Mouse (Mus musculus) heart, adult 2 months (tissue): ENCODE measurements at regions not wholly inside any gene's neighbourhood (a gene's known extent, or its start where the extent isn't known, plus 50 kb on each side); places are given as distances from the start of the nearest gene placed in this dataset.
"Not testable (repeated sequence)": the region's sequence is repeated elsewhere in the genome, so short reads cannot be mapped to it uniquely, and the experiment has no call there.

Source experiments
- DNase-seq, 2 experiments: peaks; one replicate each; pipeline ENCODE4 v3.0.0; 2021
- H3K27ac ChIP-seq: fragments of 200-600 bp; 2 replicates; pipeline ENCODE4 v1.8.1; 2022
- H3K27me3 ChIP-seq: fragments of 200-500 bp; 2 replicates; pipeline ENCODE4 v1.6.1; 2012; ENCODE audit warnings: mild to moderate bottlenecking, low read length, inconsistent platforms, mixed read lengths; ENCODE audit not compliant: control insufficient read depth, insufficient read depth
- H3K36me3 ChIP-seq: fragments of 200-500 bp; 2 replicates; pipeline ENCODE4 v1.6.1; 2012; ENCODE audit warnings: low read length, inconsistent platforms; ENCODE audit not compliant: control insufficient read depth, insufficient read depth
- H3K4me1 ChIP-seq: fragments of 200-500 bp; 2 replicates; pipeline ENCODE4 v1.6.1; 2011; ENCODE audit warnings: low read length; ENCODE audit not compliant: control insufficient read depth, insufficient read depth
- H3K4me3 ChIP-seq: fragments of 200-600 bp; 2 replicates; pipeline ENCODE4 v1.8.1; 2022
- H3K79me2 ChIP-seq: fragments of 200-500 bp; replicated peaks from 2 replicates; pipeline ENCODE4 v1.6.1; 2012; ENCODE audit warnings: mild to moderate bottlenecking, inconsistent platforms, low read length, moderate library complexity, mixed read lengths; ENCODE audit not compliant: control insufficient read depth, insufficient read depth
- H3K9ac ChIP-seq: fragments of 200-500 bp; 2 replicates; pipeline ENCODE4 v1.6.1; 2012; ENCODE audit warnings: low read depth, mild to moderate bottlenecking, control low read depth, inconsistent platforms, low read length, mixed read lengths
- CTCF ChIP-seq: fragments of 200-600 bp; IDR thresholded peaks from 2 replicates; pipeline ENCODE4 v1.8.1; 2022; ENCODE audit warnings: antibody characterized with exemption, mild to moderate bottlenecking, moderate library complexity
- EP300 ChIP-seq: fragments of 200-500 bp; IDR thresholded peaks from 2 replicates; pipeline ENCODE4 v1.6.1; 2011; ENCODE audit warnings: low read depth, low read length, control low read depth; ENCODE audit not compliant: insufficient read depth
- POLR2A ChIP-seq: fragments of 200-500 bp; IDR thresholded peaks from 2 replicates; pipeline ENCODE4 v1.6.1; 2011; ENCODE audit warnings: mild to moderate bottlenecking, low read depth, low read length, control low read depth; ENCODE audit not compliant: insufficient read depth
- WGBS: fragments of 180-500 bp; shearing (Covaris S2); methylation state at CpG from one replicate; pipeline ENCODE4 v1.1.7; 2018; 5-methylcytosine and 5-hydroxymethylcytosine counted together
- intact Hi-C: fragments of 180-260 bp; cut with DNase I; formaldehyde crosslinking; loops from one replicate; pipeline ENCODE4 v1.15.1; 2025

- H3K4me1 ChIP-seq, result no peaks in the 10 kb centered on the region
- WGBS, result 64% methylated on average over 1 of the region's 1 CpGs
- H3K9ac ChIP-seq, result no peak overlapping the region
- no peaks in the 10 kb centered on the region for H3K36me3 ChIP-seq
- H3K79me2 ChIP-seq, result no peaks in the 10 kb centered on the region
- no peak overlapping the region for H3K27ac ChIP-seq
- intact Hi-C loops, result no loop called here
- TF ChIP-seq EP300 (no peak), POLR2A (no peak), CTCF (no peak)
- no peaks in the 10 kb centered on the region for H3K27me3 ChIP-seq
- DNase-seq, result no peak
- H3K4me3 ChIP-seq, result no peak overlapping the region
These were observed 358.5 kb upstream of the Pfkp start for GRCm38 (mm10) chr13:7007091-7007490.

GRCm38 (mm10) chr13:6998508-6999278 lies 350.1 kb upstream of the Pfkp start:
- H3K9ac ChIP-seq, H3K79me2 ChIP-seq, H3K4me3 ChIP-seq, intact Hi-C loops, H3K27me3 ChIP-seq, DNase-seq, H3K4me1 ChIP-seq, H3K27ac ChIP-seq, H3K36me3 ChIP-seq: not testable (repeated sequence)
- WGBS, result 50% methylated on average over 10 of the region's 10 CpGs

GRCm38 (mm10) chr13:6998094-6998493 lies 349.5 kb upstream of the Pfkp start:
- WGBS, result 79% methylated on average over 9 of the region's 9 CpGs
- Histone ChIP-seq H3K27ac (no peak overlapping the region), H3K4me1 (no peaks in the 10 kb centered on the region), H3K36me3 (no peaks in the 10 kb centered on the region), H3K9ac (no peak overlapping the region), H3K27me3 (no peaks in the 10 kb centered on the region), H3K79me2 (no peaks in the 10 kb centered on the region), H3K4me3 (no peak overlapping the region)
- intact Hi-C loops, result no loop called here
- TF ChIP-seq CTCF (no peak), EP300 (no peak), POLR2A (no peak)
- DNase-seq, result no peak

GRCm38 (mm10) chr13:6992323-6992994 lies 343.9 kb upstream of the Pfkp start:
- 59% methylated on average over 12 of the region's 12 CpGs for WGBS
- TF ChIP-seq EP300, result no peak
- no peak for TF ChIP-seq CTCF
- TF ChIP-seq POLR2A, result no peak
- Histone ChIP-seq H3K27ac (no peak overlapping the region), H3K4me3 (no peak overlapping the region), H3K79me2 (no peaks in the 10 kb centered on the region), H3K27me3 (no peaks in the 10 kb centered on the region), H3K36me3 (no peaks in the 10 kb centered on the region), H3K4me1 (no peaks in the 10 kb centered on the region), H3K9ac (no peak overlapping the region)
- no peak for DNase-seq
- intact Hi-C loops, result no loop called here

GRCm38 (mm10) chr13:6991714-6992113 lies 343.1 kb upstream of the Pfkp start:
- no peak for DNase-seq
- Histone ChIP-seq H3K4me3 (no peak overlapping the region), H3K27ac (no peak overlapping the region), H3K79me2 (no peaks in the 10 kb centered on the region), H3K9ac (no peak overlapping the region), H3K27me3 (no peaks in the 10 kb centered on the region), H3K36me3 (no peaks in the 10 kb centered on the region), H3K4me1 (no peaks in the 10 kb centered on the region)
- intact Hi-C loops, result no loop called here
- WGBS, result 43% methylated on average over 2 of the region's 2 CpGs
- no peak for TF ChIP-seq POLR2A
- no peak for TF ChIP-seq CTCF
- TF ChIP-seq EP300, result no peak
